Mouse (Mus musculus) thymus, postnatal 10 days (tissue): ENCODE measurements around the gene Irak1.
A peak's percentile ranks its signal among the peaks of the same experiment; 100 is the strongest.

Source experiments
- DNase-seq, 2 experiments: peaks; one replicate each; pipeline ENCODE4 v3.0.0; 2021; ENCODE audit warnings: low spot score in 2 of 2

The Irak1 gene

DNA sequence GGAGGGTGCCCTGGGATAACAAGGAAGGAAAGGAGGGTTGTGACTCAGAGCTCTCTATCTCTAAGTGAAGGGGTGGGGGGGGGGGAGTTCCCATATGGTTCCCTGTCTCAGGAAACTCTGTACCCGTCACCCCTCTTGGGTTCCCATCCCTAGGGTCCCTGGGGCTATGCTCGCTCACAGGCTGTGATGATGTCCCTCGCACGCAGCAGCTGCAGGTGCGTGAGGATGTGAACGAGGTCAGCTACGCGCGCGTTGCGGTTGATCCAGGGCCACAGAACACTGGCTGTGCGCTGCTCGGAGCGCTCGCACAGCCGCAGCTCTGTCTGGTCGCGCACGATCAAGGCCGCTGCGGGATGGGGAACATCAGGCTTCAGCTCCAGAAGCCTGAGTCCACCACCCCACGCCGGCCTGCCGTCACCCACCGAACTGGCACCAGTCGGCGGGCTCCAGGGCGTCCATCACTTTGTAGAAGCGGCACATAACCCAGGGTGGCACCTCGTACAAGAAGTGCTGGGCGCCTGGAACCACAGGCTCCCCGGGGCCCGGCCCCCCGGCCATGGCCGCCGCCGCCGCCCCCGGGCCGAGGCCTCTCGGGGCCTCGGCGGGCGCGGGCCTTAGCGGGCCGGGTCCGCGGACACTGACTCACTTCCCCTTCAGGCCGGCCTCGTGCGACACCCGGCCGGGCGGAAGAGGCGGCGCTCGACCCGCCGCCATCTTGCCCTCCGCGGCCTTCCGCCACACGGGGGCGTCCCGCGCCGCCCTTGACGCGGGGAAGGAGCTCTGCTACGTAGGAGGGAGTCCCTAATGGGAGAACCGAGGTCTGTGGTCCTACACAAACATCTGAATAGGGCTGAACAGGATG lies at the start of gene Irak1:
Irak1 (minus strand) TSS at position 731 of the 862 bp plus-strand sequence.
- DNase-seq = peak; percentile 60 to 82

DNA sequence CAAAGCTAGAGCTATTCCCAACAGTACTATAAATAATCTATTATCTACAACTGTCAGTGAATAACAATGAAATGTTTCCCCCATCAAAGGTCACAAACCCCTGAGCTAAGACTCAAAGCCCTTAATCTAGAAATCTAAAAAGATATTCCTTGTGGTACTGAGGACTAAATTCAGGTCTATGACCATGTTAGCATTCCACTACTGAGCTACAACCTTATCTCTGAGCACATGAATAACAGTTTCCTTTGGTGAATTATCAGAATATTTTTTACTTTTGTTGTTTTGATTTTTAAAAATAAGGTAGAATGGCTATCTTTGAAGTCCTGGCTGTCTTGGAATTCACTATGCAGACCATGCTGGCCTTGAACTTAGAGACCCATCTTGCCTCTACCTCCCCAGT lies 47.1 kb upstream of the Irak1 start:
- no peak for DNase-seq

DNA sequence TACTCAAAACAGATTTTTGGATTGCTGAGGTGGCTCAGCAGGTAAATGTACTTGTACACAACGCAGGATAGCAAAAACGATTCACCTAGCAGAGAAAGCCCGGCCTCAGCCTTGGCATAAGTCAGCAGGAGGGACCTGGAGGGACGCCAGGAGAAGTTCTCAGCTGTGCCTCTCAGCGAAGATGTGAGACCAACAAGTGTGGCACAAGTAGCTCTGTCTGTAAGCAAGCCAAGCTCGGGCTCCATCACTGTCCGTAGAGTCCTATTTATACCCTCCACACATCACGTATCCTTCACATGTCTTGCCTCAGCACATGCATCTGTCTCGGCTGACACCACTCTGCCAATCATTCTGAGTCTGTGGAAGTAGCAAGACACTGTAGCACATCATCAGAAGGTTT lies 44.2 kb upstream of the Irak1 start:
- DNase-seq = no peak

DNA sequence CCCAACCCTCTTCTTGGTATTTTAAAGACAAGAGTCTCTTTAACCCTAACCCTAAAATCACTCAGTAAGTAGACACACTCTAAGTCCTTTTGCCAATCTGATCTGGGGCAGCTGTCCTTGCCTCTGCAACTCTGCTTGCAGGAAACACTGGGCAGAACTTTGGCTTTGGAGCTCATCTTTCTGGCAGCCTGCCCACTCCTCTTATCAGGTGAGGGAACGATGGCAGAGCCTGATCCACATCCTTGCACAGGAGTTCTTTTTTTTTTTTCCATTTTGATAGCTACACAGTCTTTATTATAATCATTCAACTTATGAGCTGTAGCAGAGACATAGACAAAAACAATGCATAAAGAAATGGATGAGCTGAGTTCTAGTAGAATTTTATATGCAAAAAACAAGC lies 21.4 kb upstream of the Irak1 start:
- no peak for DNase-seq

DNA sequence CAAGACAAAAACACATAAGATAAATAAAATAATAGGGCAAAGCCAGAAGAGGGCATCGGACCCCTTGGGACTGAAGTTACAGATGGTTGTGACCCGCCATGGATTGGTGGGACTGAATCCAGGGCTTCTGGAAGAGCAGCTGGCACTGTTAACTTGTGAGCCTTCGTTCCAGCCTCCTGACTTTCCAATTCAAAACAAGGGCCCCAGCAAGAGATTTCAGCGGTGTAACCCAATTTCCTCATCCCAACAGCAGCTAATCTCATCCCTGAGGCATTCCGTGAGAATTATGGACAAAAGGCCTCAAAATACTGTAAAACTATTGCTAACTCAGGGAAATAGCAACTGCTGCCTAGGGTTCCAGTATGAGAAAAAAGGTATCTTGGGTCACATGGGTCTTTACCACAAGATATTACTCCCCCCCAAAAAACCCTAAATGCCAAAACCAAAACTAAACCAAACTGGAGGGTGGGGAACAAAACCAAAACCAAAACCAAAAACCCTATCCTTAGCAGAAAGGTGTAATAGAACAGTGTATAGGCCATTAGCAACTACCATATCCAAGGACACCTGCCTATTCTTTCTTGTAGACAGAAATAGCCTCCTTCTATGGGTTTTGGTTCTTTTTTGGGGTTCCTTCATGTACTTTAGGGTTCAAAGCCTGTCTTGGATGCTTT lies 14.1 kb upstream of the Irak1 start:
- DNase-seq = no peak

DNA sequence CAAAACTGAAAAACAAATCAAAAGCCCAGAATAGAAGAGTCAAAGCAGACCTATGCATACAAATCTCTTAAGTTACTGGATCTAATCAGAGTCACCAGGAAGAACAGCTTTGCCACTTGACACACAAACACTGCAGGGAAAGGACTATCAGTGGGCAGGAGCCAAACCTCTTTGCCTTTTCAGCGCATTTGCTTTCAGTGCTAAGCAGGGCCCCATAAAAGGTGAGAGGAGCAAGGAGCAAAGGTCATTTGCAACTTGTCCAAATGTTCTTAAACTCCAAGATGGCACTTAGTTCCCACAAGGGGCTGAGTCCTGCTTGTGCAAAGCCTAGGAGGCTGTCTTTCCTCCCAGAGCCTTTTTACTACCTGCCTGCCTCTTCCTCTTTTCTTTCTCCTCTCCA lies 6.3 kb upstream of the Irak1 start:
- no peak for DNase-seq

DNA sequence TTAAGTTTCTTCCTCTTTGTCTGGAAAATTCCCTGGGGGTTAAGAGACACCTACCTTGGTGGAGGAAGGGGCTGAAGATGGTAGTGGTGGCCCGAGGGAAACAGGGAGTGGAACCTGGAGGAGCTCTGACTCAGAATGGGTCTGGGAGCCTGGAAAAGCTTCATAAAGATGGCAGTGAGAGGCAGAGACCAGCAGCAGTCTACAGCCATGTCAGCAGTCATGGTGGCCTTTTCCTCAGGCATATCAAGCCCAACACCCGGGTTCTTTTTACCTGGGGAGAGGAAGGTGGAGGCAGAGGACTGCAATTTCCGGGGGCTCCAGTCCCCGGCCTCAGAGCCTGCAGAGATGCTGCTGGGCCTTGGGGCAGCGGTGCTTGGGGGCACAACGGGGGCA lies 927 bp downstream of the Irak1 start:
- peak in 1 of 2 experiments; percentile 4 for DNase-seq

DNA sequence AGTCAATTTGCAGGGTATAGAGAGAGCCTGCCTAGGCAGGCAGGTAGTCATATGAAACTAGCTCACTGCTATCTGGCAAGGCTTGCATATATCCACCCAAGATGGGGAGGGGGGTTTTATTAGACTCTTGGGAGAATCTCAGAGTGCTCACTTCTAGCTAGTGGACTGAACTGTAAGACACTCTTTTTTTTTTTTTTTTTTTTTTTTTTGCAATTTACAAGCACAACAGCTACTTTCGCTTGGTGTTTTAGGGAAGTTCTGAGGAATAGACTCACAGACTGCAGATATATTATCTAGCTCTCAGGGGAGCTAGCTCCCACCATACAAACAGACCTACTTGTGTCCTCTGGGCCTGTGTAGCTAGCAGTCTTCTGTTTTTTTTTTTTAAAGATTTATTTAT lies 9.1 kb downstream of the Irak1 start:
- DNase-seq = no peak

DNA sequence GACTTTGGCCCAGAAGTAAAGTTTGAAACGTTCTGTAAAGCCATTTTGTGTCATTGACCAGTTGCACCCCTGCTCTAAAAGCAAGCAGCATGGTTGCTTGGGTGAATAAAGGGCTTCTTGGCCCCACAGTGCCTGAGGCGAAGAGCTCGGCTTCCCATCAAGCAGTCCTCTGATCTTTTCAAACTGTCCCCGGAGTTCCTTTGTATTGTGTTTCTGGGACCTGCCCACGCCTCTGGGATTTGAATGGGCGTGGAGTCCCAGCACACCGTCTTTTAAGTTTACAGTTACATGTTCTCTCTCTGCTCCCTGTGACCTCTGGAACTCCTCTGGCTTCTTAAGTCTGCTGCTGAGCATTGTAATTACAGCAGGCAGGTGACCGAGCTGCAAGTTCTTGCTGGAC lies 15.7 kb downstream of the Irak1 start:
- DNase-seq = no peak

DNA sequence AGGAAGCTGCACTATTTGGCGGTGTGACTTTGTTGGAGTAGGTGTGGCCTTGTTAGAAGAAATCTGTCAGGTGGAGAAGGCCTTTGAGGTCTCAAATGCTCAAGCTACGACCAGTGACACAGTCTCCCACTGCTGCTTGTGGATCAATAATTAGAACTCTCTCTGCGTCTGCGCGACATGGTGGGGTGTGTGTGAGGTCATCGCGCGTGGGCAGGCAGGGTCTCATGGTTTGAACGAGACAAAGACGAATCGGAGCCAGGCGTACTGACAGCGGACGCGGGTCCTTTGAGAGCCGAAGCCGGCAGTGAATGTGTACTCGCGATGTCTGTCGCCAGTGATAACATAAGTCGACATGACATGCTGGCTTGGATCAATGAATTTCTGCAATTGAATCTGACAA lies 17.3 kb downstream of the Irak1 start:
- no peak for DNase-seq

DNA sequence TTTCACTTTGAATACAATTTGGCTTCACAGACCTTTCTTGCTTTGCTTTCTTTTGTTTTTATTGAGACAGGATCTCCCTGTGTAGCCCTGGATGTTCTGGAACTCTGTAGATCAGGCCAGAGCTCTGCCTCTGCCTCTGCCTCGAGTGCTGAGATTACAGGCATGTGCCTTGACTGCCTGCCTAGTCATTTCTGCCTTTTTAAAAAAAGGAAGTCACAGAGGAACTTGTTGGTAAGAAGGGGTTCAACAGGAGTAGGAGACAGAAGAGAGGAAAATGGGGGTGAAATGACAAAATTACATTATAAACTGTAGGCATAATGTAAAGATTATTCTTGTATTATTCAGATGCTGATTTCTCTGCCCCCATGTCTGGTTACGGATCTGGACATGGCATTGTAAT lies 20.1 kb downstream of the Irak1 start:
- no peak for DNase-seq

DNA sequence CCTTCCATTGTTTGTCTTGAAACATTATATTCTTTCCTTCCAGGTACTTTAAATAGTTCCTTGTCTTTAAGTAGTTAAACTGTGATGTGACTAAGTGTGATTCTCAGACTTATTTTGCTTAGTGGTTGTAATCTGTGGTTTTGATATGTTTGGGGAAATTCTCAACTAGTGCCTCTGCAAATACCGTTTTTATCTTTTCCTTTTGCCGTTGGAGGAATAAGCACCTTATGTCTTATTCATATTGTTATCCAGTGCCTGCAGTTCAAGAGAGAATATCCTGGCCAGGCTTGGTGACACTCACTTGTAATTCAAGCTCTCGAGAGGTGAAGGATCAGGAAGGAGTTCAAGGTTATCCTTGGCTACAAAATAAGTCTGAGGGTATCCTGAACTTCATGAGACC lies 22.7 kb downstream of the Irak1 start:
- DNase-seq = no peak

DNA sequence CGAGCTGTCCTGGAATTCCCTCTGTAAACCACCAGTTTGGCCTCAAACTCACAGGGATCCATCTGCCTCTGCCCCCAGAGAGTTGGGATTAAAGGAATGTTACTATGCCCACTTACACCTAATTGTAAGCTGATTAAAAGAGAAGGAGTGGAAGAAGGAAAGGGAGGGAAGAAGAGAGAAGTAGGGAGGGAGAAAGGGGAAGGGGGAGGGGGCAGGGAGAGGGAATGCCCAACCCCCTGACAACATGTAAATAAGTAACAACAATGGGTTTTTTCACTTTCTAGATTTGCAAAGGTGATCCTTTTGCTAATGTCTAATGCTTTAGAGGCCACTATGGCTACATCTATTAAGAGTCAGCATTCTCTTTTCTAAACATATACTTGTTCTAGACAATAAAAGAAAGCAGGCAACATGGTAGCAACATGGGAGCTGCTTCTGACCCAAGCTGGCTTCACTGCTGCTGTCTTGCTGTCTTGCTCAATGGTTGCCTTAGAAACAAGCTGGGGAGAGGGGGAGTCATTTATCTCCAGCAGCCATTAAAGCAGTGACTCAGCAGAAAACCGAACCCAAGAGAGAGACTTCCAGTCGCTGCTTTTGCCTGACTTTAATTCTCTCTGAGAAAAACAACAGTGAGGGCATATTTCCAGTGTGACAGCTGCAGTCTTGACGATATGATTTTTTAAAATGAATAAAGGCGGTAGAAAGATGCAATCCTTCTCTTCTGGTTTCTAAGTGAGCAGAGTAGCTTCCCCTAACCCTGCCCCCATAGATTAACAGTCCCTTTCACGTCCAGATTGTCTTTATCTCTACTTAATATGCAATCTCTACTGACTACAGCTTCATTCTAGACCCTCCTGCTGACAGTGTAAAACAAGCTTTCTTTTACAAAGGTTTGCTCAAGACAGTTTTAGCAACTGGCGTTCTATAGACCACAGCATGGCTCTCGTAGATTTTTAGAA lies 24.5 kb downstream of the Irak1 start:
- no peak for DNase-seq

DNA sequence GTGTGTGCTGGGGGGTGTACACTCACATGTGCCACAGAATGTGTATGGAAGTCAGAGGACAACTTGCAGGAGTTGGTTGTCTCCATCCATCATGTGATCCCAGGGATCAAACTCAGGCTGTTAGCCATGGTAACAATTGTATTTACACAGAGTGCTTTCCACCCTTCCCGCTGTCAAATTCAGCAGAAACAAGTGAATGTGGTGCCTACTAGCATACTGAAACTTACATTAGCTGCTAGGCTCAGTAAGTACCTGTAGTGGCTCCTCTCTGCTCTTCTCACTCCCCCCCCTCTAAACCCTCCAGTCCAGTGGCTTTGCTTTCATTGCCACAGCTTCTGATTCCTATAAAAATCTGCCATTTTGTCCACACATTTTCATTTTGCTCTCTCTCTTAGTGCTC lies 45.9 kb downstream of the Irak1 start:
- no peak for DNase-seq

DNA sequence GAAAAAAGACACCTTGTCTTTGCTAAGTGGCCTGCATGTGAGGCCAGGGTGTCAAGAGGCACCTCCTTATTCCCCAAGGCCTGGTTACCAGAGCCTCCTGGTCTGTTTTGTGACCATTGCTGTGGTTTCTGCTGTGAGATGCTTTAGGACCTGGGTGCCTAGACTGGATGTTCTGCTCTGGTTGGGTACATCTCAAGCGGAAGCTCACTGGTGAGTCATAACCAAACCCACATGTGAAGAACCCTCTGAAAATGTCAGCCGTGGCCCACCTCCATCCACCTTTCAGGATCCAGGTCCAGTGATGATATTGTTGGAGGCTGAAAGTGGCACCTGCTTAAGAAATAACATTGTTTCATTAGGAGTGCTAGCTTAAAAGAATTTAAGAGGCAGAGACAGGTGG lies 47.4 kb downstream of the Irak1 start:
- DNase-seq = no peak

DNA sequence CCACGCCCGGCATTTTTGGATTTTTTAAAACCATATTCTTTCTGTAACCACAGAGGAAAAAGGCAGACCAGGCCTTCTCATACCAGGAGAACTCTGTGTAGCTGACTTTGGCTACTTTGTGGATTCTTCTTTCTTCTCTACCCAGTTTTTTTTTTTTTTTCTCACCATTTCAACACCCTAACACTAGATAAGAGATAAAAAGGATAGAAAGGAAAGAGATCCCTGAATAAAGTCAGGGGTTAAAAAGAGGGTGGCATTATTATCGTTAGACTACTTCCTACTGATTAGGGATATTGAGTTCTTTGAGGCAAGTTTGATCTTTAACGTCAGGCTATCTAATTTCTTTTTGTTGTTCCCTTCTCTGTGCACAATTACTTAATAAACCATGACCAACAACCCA lies 50.9 kb downstream of the Irak1 start:
- no peak for DNase-seq

DNA sequence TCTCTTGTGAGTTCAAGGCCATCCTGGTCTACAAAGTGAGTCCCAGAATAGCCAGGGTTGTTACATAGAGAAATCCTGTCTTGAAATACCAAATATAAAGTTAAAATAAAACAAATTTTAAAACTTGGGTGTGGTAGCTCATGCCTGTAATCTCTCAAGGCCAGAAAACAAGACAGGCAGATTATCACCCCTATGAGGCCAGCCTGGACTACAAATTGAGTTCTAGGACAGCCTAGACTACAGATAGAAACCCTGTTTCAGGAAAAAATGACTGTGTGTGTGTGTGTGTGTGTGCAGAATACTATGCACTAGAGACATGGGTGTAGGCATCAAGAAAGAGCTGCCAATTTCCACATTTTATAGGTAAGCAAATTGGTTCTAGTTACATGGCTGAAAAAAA lies 52.9 kb downstream of the Irak1 start:
- no peak for DNase-seq

DNA sequence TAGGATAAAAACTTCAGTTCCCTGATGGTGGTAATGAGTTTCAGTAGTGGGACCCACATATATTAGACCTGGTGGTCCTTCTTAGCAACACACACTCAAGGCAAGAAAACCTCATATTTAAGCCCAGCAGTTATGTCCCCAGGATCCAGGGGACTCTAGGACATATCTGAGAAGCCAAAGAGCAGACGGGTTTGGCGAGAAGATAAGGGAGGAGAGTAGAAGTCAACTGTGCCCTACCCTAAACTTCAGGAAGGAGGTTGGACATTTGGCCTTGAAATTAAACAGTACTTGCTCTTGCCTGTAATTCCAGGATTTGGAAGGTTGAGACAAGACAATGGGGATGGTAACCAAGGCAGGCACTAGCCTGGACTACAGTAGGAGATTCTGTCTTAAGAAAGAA lies 54.0 kb downstream of the Irak1 start:
- DNase-seq = no peak

DNA sequence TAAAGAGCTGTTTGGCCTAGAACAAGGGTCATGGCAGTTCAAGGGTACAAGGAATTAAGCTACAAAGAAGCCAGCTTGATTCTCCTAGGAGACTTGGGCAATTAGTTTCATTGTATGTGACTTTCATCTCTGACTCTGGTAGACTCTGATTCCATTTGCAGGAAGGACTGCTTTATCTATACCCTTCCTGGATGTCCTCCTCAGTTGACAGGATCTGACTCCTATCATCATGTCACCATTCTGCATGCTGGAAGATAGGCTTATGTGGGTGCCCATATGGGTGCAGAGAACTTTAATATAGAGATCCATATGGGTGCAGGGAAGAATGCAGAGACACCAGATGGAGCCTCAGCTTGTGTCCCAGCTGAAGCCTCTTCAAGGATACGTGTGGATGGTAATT lies 54.6 kb downstream of the Irak1 start:
- no peak for DNase-seq

DNA sequence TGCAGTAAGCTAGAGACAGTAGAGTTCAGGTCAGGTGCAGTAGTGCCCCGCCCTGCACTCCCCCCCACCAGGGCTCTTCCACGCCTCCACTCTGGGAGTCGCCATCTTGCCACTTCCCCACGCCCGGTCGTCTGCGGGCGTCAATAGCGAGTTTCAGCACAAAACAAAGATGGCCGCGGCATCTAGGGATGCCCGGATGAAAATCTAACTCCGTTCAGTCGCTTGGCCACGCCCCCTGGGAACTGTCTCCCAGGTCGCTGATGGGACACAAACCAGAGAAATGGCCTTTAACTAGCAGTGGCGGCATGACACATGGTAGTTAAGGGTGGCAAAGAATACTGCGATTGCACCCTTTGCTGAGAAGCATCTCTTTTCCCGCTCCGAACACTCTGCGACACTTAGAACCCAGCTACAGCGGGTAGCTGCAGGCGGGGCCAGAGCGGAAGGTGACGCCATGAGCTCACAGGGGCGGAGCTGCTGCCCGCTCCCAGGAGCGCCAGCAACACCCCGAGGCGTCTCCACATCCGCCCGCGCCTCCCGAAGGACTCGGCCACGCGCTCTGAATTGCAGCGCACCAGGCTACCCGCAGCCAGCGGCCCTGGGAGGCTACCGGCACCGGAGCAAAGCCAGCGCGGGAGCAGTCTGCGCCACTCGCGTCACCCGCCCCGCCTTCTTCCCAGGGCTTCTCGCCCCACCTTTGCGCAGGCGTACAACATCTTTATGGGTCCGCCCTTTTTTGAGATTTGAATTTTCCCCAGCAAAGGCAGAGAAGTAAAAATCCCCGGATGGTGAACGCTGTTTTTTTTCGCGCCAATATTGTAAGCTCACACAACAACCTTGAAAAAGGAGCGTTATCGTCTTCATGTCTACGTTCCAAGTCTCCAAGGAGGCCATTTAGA lies 56.3 kb downstream of the Irak1 start:
- peak; percentile 75 to 79 for DNase-seq
